Mouse (Mus musculus) neutrophil, adult 65 days (primary cell): ENCODE results near the gene Gng5. TPM values are rescaled to one million over a fixed set of nuclear protein-coding genes. Genes with fewer than 3 reads are reported as not detected.

Experiments
- total RNA-seq: library from RNA; stranded (reverse); gene quantifications from 2 replicates; pipeline ENCODE4 v1.2.4, GENCODE M21; 2023

The Gng5 gene
- total RNA-seq: 217 and 298 TPM in 2 replicates

GRCm38 (mm10) chr3:146499431-146500002 lies at the start of gene Gng5, which contains the start of gene Spata1:
Gng5 (plus strand) TSS chr3:146499807.
Spata1 (minus strand) TSS chr3:146499753.

GRCm38 (mm10) chr3:146520798-146521651 lies 21.4 kb downstream of the Gng5 start, which contains the start of gene Rpf1:
Rpf1 (minus strand) TSS chr3:146521429.

Other genes with a start within 250 kb of the Gng5 start
- 3.3 and 3.9 TPM in 2 replicates for gene Ssx2ip, start 95.2 kb upstream of the Gng5 start, total RNA-seq
- 22.2 and 23.3 TPM in 2 replicates for gene Ctbs, start 50.0 kb upstream of the Gng5 start, total RNA-seq
- 4.6 TPM in 2 replicates for gene Spata1, start 54 bp upstream of the Gng5 start, total RNA-seq
- 55.1 and 56.0 TPM in 2 replicates for gene Rpf1, start 21.6 kb downstream of the Gng5 start, total RNA-seq
- not detected in 2 replicates for gene Uox, start 70.6 kb downstream of the Gng5 start, total RNA-seq
- gene Dnase2b, start 115.8 kb downstream of the Gng5 start, total RNA-seq: 0.19 TPM in 1 of 2 replicates, not detected in the other
- not detected in 2 replicates for gene 4930503B20Rik, start 151.5 kb downstream of the Gng5 start, total RNA-seq
- gene Samd13, start 185.8 kb downstream of the Gng5 start, total RNA-seq: not detected in 2 replicates